Mouse (Mus musculus): ENCODE measurements around the gene Kcnv2. TPM values are rescaled to one million over a fixed set of nuclear protein-coding genes. Genes with fewer than 3 reads are reported as not detected.

Kcnv2 gene
- polyA plus RNA-seq, 1 experiment from 2014 or later, result 0.05 TPM

DNA sequence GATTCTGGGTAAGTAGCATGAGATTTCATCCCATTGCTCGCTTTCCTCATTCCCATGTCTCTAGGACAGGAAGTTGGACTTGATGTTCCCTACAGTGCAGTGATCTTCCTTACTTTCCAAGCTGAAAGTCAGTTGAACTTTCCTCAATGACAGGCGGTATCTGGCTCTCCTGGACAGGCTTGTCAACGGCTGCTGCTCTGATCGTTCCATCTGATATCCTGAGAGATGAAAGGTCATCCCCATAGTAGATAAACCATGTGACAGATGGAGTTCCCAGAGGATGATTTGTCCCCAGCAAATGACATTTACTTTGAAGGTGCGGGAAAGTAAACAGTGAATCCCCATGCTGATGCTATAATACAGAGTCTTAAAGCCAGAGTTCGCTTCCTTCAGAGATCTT is 3.2 kb downstream of the Kcnv2 start:
- Histone ChIP-seq H3K4me2 (no peak overlapping the region), H3K9ac (no peak overlapping the region), H3K27ac (replicated peaks) (no peak overlapping the region), H3K9me3 (no peaks in the 10 kb centered on the region), H3K27me3 (replicated peaks) (no peaks in the 10 kb centered on the region), H3K36me3 (no peaks in the 10 kb centered on the region), H3K4me3 (no peak overlapping the region), H3K4me1 (peaks cover 10% of the 10 kb centered on the region)
- no peak for ATAC-seq (ENCODE audit: extremely low read depth, insufficient number of reproducible peaks, low FRiP score, low TSS enrichment)
- 55% methylated on average over 6 of the region's 6 CpGs for WGBS

- no peak overlapping the region for H3K4me2 ChIP-seq
- no peak overlapping the region for H3K4me3 ChIP-seq
- H3K9ac ChIP-seq, result no peak overlapping the region
- no peak overlapping the region for H3K27ac ChIP-seq (replicated peaks)
- H3K36me3 ChIP-seq, result no peaks in the 10 kb centered on the region
- no peak for ATAC-seq (ENCODE audit: extremely low read depth, insufficient number of reproducible peaks, low FRiP score, low TSS enrichment)
- H3K9me3 ChIP-seq, result no peaks in the 10 kb centered on the region
- peaks cover 6% of the 10 kb centered on the region for H3K4me1 ChIP-seq
- 80% methylated on average over 6 of the region's 6 CpGs for WGBS
- H3K27me3 ChIP-seq (replicated peaks), result no peaks in the 10 kb centered on the region
Observed at GRCm38 (mm10) chr19:27327569-27327968, 5.2 kb downstream of the Kcnv2 start.

- H3K9ac ChIP-seq, result no peak overlapping the region
- ATAC-seq (ENCODE audit: extremely low read depth, insufficient number of reproducible peaks, low FRiP score, low TSS enrichment), result no peak
- H3K27me3 ChIP-seq (replicated peaks), result peaks cover 2% of the 10 kb centered on the region
- peaks cover under 1% of the 10 kb centered on the region; the same call in 1 of the 2 replicates for H3K4me1 ChIP-seq
- H3K27ac ChIP-seq (replicated peaks), result no peak overlapping the region
- no peak overlapping the region for H3K4me2 ChIP-seq
- H3K4me3 ChIP-seq, result no peak overlapping the region
- no peaks in the 10 kb centered on the region for H3K9me3 ChIP-seq
- H3K36me3 ChIP-seq, result no peaks in the 10 kb centered on the region
- WGBS, result 58% methylated on average over 3 of the region's 3 CpGs
Observed at GRCm38 (mm10) chr19:27328166-27328565, 5.8 kb downstream of the Kcnv2 start.

DNA sequence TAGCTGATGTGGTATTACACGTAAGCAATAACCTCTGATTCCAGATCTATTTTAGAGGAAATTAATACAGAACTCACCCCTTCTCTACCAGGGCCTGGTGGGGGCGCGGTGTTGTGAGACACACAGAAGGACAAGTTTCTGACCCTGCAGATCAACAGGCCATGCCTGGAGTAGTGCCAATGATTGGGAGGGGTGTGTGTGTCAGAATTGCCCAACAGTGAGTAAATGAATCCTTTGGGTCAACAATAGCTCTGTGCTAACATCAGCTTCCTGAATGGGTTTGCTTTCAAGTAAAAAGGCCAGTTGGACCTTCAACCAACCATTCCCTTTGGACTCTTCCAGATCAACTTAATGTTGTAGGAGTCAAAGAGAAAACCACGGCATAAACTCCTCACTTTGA is 6.3 kb downstream of the Kcnv2 start:
- ATAC-seq (ENCODE audit: extremely low read depth, insufficient number of reproducible peaks, low FRiP score, low TSS enrichment), result no peak
- whole genome bisulfite sequencing, result 83% methylated on average over 4 of the region's 4 CpGs
- Histone ChIP-seq H3K27ac (replicated peaks) (no peak overlapping the region), H3K36me3 (no peaks in the 10 kb centered on the region), H3K4me3 (no peak overlapping the region), H3K9ac (no peak overlapping the region), H3K4me1 (no peaks in the 10 kb centered on the region), H3K27me3 (replicated peaks) (peaks cover 7% of the 10 kb centered on the region), H3K9me3 (no peaks in the 10 kb centered on the region), H3K4me2 (no peak overlapping the region)

GRCm38 (mm10) chr19:27332207-27332794 is 9.9 kb downstream of the Kcnv2 start:
- Histone ChIP-seq H3K9ac (no peak overlapping the region), H3K27ac (replicated peaks) (no peak overlapping the region), H3K9me3 (no peaks in the 10 kb centered on the region), H3K27me3 (replicated peaks) (peaks cover 15% of the 10 kb centered on the region), H3K4me1 (peaks cover 6% of the 10 kb centered on the region; the same call in 1 of the 2 replicates), H3K4me3 (no peak overlapping the region), H3K36me3 (no peaks in the 10 kb centered on the region), H3K4me2 (no peak overlapping the region)
- 60% methylated on average over 6 of the region's 6 CpGs for WGBS
- no peak for ATAC-seq (ENCODE audit: extremely low read depth, insufficient number of reproducible peaks, low FRiP score, low TSS enrichment)

GRCm38 (mm10) chr19:27336126-27336917 is 13.9 kb downstream of the Kcnv2 start:
- Histone ChIP-seq H3K4me1 (peaks cover 6% of the 10 kb centered on the region; the same call in 1 of the 2 replicates), H3K27me3 (replicated peaks) (peaks cover 15% of the 10 kb centered on the region), H3K9ac (no peak overlapping the region), H3K9me3 (no peaks in the 10 kb centered on the region), H3K4me3 (no peak overlapping the region), H3K36me3 (no peaks in the 10 kb centered on the region), H3K27ac (replicated peaks) (no peak overlapping the region), H3K4me2 (no peak overlapping the region)
- no peak for ATAC-seq (ENCODE audit: extremely low read depth, insufficient number of reproducible peaks, low FRiP score, low TSS enrichment)
- WGBS, result 64% methylated on average over 4 of the region's 4 CpGs

DNA sequence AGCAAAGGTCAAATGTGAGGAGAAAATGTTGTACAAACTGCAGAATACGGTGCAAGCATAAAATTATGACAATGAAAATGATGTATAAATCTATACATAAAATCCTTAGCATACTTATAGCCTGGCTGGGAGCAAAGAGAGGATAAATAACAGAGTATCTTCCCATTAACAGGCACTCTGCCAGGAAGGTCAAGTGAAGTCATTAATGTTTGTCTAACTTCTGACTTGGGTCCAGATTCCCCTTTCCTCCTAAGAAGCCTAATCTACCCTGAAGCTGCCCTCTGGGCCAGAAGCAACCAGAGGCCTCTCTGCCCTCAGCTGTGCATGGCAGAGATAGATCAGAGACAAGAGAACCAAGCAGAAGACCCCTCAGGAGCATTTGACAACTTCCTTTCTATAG is 24.1 kb downstream of the Kcnv2 start:
- Histone ChIP-seq H3K4me3 (no peak overlapping the region), H3K27me3 (replicated peaks) (0 out of 2 replicates have a peak, but pooled peaks cover 2% of the 10 kb centered on the region), H3K9me3 (0 out of 2 replicates have a peak, but pooled peaks cover 4% of the 10 kb centered on the region), H3K9ac (no peak overlapping the region), H3K27ac (replicated peaks) (no peak overlapping the region), H3K4me1 (0 out of 2 replicates have a peak, but pooled peaks cover 4% of the 10 kb centered on the region), H3K36me3 (no peaks in the 10 kb centered on the region), H3K4me2 (no peak overlapping the region)
- WGBS, result 86% methylated on average over 1 of the region's 1 CpGs
- no peak for ATAC-seq (ENCODE audit: extremely low read depth, insufficient number of reproducible peaks, low FRiP score, low TSS enrichment)

GRCm38 (mm10) chr19:27351700-27352099 is 29.3 kb downstream of the Kcnv2 start:
- WGBS, result 64% methylated on average over 6 of the region's 6 CpGs
- no peaks in the 10 kb centered on the region for H3K36me3 ChIP-seq
- H3K4me3 ChIP-seq, result no peak overlapping the region
- H3K27me3 ChIP-seq (replicated peaks), result 0 out of 2 replicates have a peak, but pooled peaks cover 2% of the 10 kb centered on the region
- H3K4me1 ChIP-seq, result 0 out of 2 replicates have a peak, but pooled peaks cover 4% of the 10 kb centered on the region
- no peak overlapping the region for H3K27ac ChIP-seq (replicated peaks)
- H3K9me3 ChIP-seq, result no peaks in the 10 kb centered on the region
- ATAC-seq (ENCODE audit: extremely low read depth, insufficient number of reproducible peaks, low FRiP score, low TSS enrichment), result no peak
- no peak overlapping the region for H3K4me2 ChIP-seq
- H3K9ac ChIP-seq, result no peak overlapping the region

- peaks cover 13% of the 10 kb centered on the region for H3K4me1 ChIP-seq
- H3K9me3 ChIP-seq, result no peaks in the 10 kb centered on the region
- H3K4me2 ChIP-seq, result no peak overlapping the region
- H3K36me3 ChIP-seq, result no peaks in the 10 kb centered on the region
- no peaks in the 10 kb centered on the region for H3K27me3 ChIP-seq (replicated peaks)
- no peak overlapping the region for H3K27ac ChIP-seq (replicated peaks)
- H3K4me3 ChIP-seq, result no peak overlapping the region
- ATAC-seq (ENCODE audit: extremely low read depth, insufficient number of reproducible peaks, low FRiP score, low TSS enrichment), result no peak
- H3K9ac ChIP-seq, result no peak overlapping the region
Observed at GRCm38 (mm10) chr19:27360381-27360780, 38.0 kb downstream of the Kcnv2 start.

GRCm38 (mm10) chr19:27363891-27364290 is 41.5 kb downstream of the Kcnv2 start:
- H3K9ac ChIP-seq, result no peak overlapping the region
- no peak for ATAC-seq (ENCODE audit: extremely low read depth, insufficient number of reproducible peaks, low FRiP score, low TSS enrichment)
- 65% methylated on average over 4 of the region's 4 CpGs for WGBS
- no peaks in the 10 kb centered on the region for H3K36me3 ChIP-seq
- H3K9me3 ChIP-seq, result no peaks in the 10 kb centered on the region
- H3K4me3 ChIP-seq, result peak overlapping the region; percentile 28; the same call in 1 of the 2 replicates
- H3K4me2 ChIP-seq, result peak overlapping the region; percentile 62
- H3K27ac ChIP-seq (replicated peaks), result peak overlapping the region; percentile 56
- peaks cover 15% of the 10 kb centered on the region for H3K4me1 ChIP-seq
- no peaks in the 10 kb centered on the region for H3K27me3 ChIP-seq (replicated peaks)

DNA sequence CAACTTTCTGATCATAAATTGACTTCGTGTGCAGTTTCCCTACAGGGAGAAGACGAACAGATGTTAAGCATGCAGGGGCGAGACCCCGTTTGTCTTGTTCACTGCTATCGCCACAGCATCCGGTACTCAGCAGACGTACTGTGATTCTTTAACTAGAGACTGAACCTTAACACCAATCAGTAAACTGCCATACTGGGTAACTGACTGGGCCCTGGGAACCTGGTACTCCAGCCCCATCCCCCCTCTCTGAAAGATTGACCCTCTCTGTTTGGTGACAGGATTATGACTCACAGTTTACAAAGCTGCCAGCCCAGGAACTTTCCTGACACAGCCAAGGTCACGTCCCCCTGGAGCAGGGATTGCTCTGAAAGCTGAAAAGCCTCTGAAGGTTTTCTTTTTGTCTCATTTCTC is 42.1 kb downstream of the Kcnv2 start:
- H3K36me3 ChIP-seq, result no peaks in the 10 kb centered on the region
- no peaks in the 10 kb centered on the region for H3K27me3 ChIP-seq (replicated peaks)
- peak overlapping the region; percentile 62 for H3K4me2 ChIP-seq
- ATAC-seq (ENCODE audit: extremely low read depth, insufficient number of reproducible peaks, low FRiP score, low TSS enrichment), result no peak; the same call in 1 of the 2 replicates
- peak overlapping the region; percentile 28 for H3K4me3 ChIP-seq
- WGBS, result 14% methylated on average over 8 of the region's 8 CpGs
- peak overlapping the region; percentile 64 for H3K9ac ChIP-seq
- H3K27ac ChIP-seq (replicated peaks), result peak overlapping the region; percentile 56
- H3K9me3 ChIP-seq, result no peaks in the 10 kb centered on the region
- H3K4me1 ChIP-seq, result peaks cover 15% of the 10 kb centered on the region
